Mouse (Mus musculus) spleen, postnatal 4 days (tissue): Measurements from ENCODE around the gene 6030468B19Rik.
A peak's percentile ranks its signal among the peaks of the same experiment; 100 is the strongest.

Experiments used
- DNase-seq, 2 experiments: peaks; one replicate each; pipeline ENCODE4 v3.0.0; 2022; ENCODE audit warnings: low spot score in 2 of 2

The 6030468B19Rik gene

DNA sequence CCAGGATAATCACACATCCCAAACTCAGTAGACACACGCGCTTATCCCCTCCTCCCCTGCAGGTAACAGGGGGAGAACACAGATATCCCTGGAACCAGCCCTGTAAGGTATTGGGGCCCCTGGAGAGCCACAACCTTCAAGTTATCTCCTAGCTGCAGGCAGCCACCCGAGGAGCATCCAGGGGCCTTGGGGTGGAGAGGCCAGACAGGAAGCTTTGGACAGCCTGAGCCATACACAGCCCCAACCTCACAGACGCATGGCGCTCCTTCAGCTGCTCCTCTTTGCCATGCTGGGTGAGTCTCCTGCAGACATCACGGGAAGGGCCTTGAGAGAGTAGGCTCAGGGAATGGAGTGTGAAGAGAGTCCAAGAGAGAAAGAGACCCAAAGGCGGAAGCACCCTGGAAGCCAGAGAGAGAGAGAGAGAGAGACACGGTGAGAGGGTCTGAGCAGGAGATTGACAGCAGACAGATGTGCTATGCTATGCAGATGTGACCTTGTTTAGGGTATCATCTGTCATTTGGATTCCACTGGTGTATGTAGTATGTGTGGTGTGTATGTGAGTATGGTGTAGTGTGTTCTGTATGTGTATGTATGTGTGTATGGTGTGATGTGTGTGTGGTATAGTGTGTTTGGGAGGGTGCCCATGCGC, at the start of gene 6030468B19Rik:
Gene 6030468B19Rik (plus strand): TSS at position 150 of the 649 bp plus-strand sequence.
- DNase-seq: peak; percentile 82 to 87

DNA sequence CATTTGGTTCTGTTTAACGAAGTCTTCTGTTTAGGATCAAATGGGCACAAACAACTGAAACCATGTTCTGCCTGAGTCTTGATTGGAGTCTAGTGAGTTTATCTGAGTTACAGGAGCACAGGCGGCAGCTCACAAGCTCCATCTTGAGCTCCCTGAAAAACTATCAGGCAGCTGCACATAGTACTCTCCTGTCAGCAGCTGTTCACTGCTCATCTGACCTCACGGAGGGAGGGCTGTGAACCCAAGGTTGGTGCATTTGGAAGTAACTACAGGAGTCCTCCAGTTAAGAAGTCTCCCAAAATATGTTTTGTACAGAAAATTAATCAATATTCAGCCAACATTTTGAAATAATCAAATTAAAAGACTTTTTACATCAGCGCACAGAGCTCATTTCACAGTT, 48.8 kb upstream of the 6030468B19Rik start:
- no peak for DNase-seq

DNA sequence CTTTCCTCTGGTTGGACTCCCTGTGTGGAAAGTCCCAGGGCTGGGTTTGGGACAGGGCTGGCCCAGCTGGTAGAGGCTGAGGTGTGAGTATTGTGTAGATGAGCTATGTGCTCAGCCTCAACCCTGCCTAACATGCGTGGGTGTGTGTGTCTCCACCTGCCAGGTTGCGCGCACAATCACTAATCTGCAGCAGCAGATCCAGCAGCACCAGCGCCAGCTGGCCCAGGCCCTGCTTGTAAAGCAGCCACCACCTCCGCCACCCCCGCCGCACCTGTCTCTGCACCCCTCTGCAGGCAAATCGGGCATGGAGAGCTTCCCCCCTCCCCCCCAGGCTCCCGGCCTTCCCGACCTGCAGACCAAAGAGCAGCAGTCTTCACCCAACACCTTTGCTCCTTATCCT, 48.0 kb upstream of the 6030468B19Rik start:
- no peak for DNase-seq

DNA sequence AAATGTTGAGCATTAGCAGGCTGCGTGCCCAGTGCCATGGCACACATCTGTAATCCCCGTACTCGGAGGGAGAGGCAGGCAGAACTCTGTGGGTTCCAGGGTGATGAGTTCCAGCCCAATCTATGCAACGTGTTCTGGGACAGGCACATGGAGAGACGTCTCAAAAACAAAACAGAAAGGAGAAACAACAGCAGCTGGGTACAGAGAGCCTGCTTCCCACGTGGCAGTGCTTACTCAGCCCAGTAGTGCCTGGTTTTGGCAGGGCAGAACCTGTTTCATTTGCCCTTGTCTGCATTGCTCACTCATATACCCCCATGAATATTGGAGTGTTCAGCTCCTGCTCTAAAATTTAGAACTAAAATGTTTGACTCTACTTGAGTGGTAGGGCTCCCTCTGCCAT, 45.9 kb upstream of the 6030468B19Rik start:
- no peak for DNase-seq

DNA sequence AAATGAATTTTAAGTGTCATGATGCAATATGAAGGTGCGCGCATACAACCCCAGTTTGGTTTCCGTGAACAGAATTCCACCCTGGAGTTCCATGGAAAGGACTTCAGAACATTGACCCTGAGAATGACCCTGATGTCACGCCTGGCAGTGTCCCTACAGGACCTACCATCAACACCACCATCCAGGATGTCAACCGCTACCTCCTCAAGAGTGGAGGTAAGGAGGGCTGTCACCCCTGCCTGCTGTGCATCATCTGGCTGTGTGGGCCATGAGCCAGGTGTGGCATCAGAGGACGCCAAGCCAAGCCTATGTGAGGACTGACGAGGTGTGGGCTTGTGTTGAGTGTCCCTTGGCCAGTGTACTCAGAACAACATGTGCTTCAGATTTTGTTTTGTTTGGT, 41.6 kb upstream of the 6030468B19Rik start:
- DNase-seq: no peak

DNA sequence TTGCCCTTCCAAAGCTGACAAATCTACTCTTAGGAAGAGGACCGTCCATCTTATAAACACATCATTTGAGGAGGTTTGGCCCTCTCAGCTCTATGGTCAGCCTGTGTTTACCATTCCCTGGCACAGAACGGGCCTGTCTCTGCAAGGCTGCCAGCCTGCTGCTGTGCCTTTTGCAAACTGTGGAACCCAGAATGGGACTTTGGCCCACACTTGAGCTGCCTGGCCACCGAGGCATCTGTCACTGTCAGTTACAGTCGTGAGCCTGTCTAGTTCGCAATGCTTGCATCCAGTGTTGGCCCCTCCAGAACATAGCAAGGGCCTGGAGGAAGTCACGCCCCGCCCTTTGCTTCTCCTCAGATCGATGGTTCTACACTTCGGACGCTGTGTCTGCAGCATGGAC, 38.2 kb upstream of the 6030468B19Rik start:
- DNase-seq: no peak

DNA sequence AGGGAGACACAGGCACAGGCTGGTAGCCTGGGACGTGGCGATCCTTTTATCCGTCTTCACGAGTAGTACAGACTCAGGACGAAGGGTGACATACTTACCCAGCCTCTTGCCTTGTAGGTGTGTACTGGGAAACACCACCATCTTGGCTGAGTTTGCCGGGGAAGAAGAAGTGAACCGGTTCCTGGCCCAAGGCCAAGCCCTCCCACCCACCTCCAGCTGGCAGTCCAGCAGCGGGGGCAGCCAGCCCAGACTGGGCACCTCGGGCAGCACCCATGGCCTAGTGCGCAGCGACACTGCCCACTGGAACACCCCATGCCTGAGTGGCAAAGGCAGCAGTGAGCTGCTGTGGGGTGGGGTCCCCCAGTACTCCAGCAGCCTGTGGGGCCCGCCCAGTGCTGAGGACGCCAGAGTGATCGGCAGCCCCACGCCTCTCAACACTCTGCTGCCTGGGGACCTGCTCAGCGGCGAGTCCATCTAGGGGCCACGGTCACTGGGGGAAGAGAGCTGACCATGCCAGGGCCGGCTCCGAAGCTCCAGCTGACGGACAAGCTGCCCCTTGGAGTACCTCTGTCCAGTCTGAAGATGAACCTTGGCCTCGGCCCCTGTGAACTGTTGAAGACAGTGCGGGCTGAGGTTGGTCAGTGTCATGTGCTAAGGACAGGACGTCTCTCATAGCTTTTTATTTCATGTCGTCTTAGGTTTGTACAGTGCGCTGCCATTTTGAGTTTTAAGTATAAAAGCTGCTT, 36.9 kb upstream of the 6030468B19Rik start:
- no peak for DNase-seq

DNA sequence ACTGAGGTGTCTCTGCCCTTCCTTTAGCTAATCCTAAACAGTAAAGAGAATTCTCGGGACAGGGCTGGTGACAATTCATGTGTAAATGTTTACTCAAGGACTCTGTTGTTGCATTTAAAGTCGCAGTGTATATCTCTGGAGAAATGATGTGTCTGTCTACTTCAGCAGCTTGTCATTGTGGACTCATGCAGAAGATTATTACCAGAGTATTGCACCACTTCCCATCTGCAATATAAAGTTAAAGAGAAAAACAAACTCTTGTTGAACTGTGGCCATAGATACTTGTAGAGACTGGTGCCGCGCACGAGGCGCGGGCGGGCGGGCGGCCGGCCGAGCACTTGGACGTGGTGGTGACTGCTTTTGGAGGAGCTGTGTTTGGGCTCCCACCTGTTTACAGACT, 35.7 kb upstream of the 6030468B19Rik start:
- no peak for DNase-seq

DNA sequence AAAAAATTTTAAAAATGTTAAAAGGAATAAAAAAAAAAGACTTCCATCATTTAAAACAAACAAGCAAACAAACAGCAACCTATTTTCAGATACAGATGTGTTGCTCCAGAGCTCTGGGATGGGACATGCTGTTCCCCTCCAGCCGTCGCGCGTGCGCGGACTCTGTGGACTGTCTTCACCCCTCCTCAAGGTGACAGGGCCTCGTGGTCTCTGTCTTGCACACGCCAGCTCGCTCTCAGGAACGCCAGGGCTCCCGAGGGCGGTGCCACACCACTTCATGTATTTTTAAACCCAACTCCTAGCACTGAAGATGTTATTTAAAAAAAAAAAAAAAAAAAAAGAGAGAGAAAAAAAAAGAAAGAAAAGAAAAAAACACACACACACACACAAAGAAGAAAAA, 35.2 kb upstream of the 6030468B19Rik start:
- DNase-seq: no peak

DNA sequence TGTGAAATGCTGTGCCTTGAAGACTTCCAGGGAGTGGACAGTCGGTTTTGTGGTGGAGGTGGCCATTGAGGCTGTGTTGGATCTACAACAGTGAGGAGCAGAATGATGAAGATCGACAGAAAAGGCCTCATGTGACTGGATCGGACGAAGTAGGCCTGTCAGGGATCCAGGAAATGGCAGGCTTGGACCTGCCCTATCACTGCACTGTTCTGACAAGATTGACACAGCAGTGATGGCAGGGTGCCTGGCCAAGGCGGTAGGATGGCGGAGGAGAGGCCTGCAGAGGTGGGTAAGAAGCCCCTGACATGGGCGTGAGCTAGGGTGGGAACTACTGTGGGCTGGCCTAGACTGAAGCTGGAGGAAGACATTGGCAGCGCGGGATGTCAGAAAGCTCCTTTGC, 33.1 kb upstream of the 6030468B19Rik start:
- no peak for DNase-seq

DNA sequence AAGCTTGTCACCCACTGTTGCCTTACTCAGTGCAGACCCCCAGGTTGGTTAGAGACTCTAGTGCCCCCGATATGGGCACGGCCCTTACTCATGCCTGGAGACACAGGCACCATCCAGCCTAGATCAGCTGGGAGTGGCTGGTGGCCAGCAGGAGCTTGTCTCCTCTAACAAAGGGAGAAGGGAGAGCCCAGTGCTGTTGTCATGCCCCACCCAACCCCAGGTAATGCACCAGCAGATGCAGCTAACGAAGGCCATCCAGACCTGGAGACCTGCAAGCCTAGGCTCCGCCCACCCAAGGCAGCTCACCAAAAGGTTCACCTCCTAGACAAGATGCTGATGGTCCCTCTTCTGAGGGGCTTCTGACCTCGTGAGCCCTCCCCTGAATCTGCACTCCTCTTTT, 32.1 kb upstream of the 6030468B19Rik start:
- no peak for DNase-seq

DNA sequence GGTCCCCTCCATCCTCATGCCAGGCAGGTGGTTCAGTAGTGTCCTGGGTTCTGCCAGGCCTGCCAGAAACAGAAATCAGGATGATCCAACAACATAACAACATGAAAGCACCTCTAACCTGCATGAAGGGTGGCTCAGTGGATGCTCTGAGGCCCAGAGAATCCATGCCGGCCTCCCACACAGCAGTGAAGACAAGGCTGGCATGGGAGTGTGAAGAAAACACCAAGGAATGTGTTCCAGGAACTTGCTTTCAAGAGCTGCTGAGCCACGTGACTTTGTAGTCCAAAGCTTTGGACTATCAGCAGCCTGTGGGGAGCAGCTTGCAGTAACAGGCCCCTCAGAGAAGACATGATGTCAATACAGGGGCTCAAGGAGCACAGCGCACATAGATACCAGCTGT, 31.2 kb upstream of the 6030468B19Rik start:
- DNase-seq: no peak

DNA sequence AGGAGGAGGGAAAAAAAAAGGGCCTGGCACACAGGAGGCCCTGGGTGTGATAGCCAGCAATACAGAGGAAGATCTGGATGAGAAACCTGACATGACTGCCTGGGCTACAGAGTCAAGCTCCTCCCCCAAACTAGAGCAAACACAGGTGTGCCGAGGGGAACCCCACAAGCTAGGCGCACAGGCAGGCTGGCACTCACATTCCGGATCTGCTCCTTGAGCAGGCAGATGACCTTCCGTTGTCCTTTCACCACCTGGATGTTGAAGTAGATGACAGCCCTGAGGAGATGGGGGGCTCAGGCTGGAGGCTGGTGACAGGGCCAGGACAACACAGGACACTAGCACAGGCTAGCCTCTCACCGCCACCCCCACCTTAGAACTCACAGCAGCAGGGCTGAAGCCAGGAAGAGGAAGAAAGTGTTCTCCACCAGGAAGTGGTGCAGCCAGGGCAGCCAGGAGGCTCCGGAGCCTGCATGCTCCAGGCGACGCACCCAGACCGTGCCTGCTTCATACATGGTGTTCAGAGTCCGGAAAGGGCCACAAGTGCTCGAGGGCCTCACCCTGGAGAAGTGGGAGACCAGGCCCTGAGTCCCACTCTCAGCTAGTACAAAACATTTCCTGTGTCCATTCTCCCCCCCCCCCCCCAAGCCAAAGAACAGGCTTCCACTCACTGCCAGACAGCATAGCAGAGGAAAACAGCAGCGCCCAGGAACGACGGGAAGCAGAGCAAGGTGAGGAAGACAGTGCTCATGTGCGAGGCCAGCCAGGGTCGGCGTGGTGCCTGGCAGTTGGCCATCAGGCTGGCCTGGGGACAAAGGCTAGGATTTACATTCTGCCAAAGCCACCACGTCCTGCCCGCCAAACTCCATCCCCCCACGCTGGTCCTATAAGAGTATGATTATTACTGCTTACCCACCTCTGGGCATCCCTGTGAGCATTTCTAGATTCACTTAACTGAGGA, 28.5 kb upstream of the 6030468B19Rik start:
- DNase-seq: no peak

DNA sequence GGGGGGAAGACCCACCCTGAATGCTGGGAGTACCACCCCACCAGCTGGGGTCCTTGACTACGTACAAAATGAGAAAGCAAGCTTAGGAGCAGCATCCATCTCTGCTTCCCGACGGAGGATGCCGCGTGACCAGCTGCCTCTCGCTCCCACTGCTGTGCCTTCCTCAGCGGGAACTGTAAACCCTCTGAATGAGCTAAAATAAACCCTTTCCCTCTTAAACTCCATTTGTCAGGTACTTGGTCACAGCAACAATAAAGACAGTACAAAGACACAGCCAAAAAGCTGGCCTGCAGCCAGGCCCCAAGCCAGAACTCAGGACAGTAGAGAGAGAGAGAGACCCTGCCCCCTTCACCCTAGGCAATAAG, 27.8 kb upstream of the 6030468B19Rik start:
- no peak for DNase-seq

DNA sequence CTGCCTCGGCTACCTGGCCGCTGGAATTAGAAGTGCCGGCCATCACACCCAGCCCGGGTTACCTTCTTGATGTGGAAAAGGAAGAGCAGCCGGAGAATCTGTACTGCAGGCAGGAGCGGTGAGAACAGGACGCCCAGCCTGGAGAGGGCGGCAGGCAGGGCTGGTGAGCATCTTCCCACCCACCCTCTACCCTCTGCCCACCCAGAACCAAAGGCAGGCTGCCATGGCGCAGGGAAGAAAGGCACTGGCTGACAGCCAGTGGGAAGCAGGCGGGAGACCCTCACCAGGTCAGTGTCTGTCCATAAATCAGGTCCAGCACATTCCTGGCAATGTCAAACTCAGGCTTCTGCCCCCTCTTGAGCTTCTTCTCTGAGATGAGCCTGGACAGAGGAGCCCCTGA, 27.1 kb upstream of the 6030468B19Rik start:
- DNase-seq: no peak

DNA sequence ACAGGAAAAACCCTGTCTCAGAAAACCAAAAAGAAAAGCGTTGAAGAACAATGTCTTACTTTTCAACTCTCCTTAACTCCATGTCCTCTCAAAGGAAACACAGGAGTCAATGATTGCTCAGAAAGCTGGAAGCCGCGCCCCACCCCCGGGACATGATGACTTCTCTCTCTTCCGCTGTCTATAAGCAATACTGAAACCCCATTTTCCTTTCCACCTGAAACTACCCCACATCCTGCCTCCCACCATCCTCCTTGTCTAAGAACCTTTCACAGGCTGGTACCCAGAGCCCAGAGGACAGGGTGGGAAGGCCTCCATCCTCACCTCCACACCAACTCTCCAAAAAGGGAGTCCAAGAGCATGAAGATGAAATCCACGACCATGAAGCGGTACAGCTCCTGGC, 25.1 kb upstream of the 6030468B19Rik start:
- no peak for DNase-seq

DNA sequence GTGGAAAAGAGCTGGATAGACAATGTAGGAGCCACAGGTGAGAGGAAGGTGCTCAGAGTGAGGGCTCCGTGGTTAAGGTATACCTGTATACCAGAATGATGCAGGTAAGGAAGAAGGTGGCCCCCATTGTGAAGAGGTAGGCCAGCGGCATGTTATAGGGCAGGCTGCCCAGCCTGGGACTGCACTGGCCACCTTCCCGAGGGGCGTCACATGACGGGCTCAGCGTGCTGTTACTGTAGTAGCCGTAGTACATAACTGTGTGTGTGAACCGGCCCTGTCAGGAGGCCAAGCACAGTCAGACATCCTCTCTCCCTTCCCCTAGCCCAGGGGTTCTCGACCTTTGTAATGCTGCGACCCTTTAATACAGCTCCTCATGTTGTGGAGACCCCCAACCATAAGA, 22.5 kb upstream of the 6030468B19Rik start:
- DNase-seq: no peak

DNA sequence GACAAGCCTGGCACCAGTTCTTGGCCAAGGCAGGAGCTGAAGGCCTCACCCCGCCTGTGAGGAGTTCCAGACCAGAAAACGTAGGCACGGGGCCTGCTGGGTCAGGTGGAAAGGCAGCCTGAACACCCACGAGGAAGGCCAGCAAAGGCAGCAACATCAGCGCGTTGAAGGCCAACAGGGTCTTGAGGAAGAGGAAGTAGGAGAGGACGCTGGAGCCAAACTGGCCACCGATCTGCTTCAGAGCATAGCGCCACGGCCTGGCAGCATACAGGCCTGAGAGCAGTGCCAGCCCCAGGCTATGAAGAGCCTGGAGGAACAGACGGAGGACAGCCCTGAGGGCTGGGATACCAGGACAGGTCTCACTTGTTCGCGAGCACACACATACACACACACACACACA, 21.9 kb upstream of the 6030468B19Rik start:
- DNase-seq: no peak

DNA sequence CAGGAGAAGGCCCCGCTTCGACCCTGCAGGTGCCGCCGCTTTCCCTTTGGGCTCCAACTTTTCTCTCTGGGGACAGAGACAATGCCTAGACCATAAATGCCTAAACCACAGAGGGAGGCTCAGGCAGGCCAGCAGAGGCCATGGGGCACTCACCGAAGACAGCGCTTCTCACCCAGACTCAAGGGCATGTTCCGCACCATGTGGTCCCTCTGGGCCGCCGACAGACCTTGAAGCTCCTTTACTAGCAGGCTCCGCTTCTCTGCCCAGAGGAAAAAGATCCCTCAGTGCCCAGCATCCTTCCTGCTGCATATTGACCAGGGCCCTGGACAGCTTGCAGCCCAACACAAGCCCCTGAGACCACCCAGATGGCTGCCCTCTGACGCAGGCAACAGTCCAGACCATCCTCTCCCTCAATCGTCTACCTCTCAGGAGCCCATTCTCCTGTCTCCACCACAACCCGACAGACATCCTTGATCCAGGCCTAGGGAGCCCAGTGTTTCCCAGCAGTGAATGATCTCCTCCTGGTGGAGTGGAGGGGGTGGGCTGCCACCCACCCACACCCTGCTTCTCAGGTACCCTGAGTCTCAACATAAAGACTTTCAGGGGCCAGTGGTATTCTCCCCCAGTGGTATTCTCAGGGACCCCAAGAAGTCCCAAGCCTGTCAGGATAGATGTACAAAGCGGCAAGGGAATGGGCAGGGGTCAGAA, 21.2 kb upstream of the 6030468B19Rik start:
- DNase-seq: no peak

DNA sequence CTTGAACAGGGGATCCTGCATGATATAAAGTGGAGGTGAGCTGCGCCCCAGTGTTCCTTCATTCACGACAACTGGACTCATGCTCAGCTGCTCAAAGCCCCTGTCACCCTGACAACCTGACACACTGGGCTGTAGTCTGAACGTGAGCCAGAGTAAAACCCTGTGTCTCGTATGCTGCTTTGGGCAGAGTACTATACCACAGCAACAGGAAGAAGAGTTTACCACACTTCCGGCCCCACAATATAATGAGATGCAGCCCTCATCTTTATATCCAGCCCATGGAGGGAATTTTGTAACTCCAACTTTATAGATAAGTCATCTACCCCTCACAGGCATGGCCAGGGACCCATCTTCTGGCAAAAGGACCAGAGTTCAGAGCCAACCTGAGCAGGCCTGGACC, 20.3 kb upstream of the 6030468B19Rik start:
- no peak for DNase-seq

DNA sequence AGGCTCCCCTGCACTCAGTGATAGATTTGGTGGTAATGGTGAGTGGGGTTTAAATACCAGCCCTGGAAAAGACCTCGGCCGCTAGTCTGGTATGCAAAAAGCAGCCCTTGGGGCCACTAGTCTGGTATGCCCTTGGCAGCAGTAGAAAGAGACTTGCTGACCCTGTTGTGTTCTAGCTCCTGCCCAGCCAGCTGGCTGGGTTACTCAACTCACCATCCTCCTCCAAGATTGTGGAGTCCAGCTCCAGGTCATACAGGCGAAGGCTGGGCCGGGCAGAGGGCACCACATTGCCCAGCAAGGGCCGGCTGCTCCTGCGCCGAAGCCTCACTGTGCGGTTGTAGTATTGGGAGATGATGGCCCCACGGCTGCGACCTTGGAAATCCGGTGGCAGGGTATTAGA, 19.4 kb upstream of the 6030468B19Rik start:
- DNase-seq: no peak
